Mouse (Mus musculus): ENCODE results near the gene Pold4. TPM values are rescaled to one million over a fixed set of nuclear protein-coding genes. Genes with fewer than 3 reads are reported as not detected.

The Pold4 gene
- polyA plus RNA-seq, 1 experiment from 2014 or later: 18.7 TPM

GRCm38 (mm10) chr19:4270187-4270586 lies 38.5 kb downstream of the Pold4 start:
- no peak for DNase-seq (ENCODE audit: low spot score)
- peaks cover 61% of the 10 kb centered on the region for H3K27me3 ChIP-seq (ENCODE audit: insufficient read depth, poor library complexity, severe bottlenecking)
- H3K4me1 ChIP-seq: peaks cover 9% of the 10 kb centered on the region
- no peaks in the 10 kb centered on the region for H3K9me3 ChIP-seq
- 0 out of 2 replicates have a peak, but pooled peaks cover 4% of the 10 kb centered on the region for H3K36me3 ChIP-seq
- no peak overlapping the region for H3K4me3 ChIP-seq
- 53% methylated on average over 6 of the region's 6 CpGs for WGBS
- H3K27ac ChIP-seq: no peak overlapping the region

GRCm38 (mm10) chr19:4270972-4271371 lies 39.3 kb downstream of the Pold4 start:
- 89% methylated on average over 11 of the region's 11 CpGs for WGBS
- peaks cover 57% of the 10 kb centered on the region for H3K27me3 ChIP-seq (ENCODE audit: insufficient read depth, poor library complexity, severe bottlenecking)
- no peak overlapping the region for H3K4me3 ChIP-seq

GRCm38 (mm10) chr19:4279487-4279886 lies 47.8 kb downstream of the Pold4 start:
- no peak overlapping the region for H3K4me3 ChIP-seq
- H3K36me3 ChIP-seq: no peaks in the 10 kb centered on the region
- peaks cover 19% of the 10 kb centered on the region for H3K4me1 ChIP-seq
- DNase-seq (ENCODE audit: low spot score): no peak
- WGBS: 89% methylated on average over 1 of the region's 1 CpGs
- no peaks in the 10 kb centered on the region for H3K9me3 ChIP-seq
- H3K27ac ChIP-seq: no peak overlapping the region
- H3K27me3 ChIP-seq (ENCODE audit: insufficient read depth, poor library complexity, severe bottlenecking): peaks cover 19% of the 10 kb centered on the region

More at GRCm38 (mm10) chr19:4270972-4271371, 39.3 kb downstream of the Pold4 start:
- H3K36me3 ChIP-seq: 0 out of 2 replicates have a peak, but pooled peaks cover 4% of the 10 kb centered on the region
- no peaks in the 10 kb centered on the region for H3K9me3 ChIP-seq
- H3K4me1 ChIP-seq: peaks cover 9% of the 10 kb centered on the region
- no peak for DNase-seq (ENCODE audit: low spot score)
- no peak overlapping the region for H3K27ac ChIP-seq

- no peak for DNase-seq (ENCODE audit: low spot score)
- no peak overlapping the region for H3K4me3 ChIP-seq
- peaks cover 19% of the 10 kb centered on the region for H3K4me1 ChIP-seq
- peaks cover 4% of the 10 kb centered on the region for H3K36me3 ChIP-seq
- peaks cover 19% of the 10 kb centered on the region for H3K27me3 ChIP-seq (ENCODE audit: insufficient read depth, poor library complexity, severe bottlenecking)
- H3K9me3 ChIP-seq: no peaks in the 10 kb centered on the region
- 92% methylated on average over 9 of the region's 9 CpGs for WGBS
- no peak overlapping the region for H3K27ac ChIP-seq
Observed at GRCm38 (mm10) chr19:4280425-4280824, 48.7 kb downstream of the Pold4 start.

- H3K27me3 ChIP-seq (ENCODE audit: insufficient read depth, poor library complexity, severe bottlenecking): peaks cover 19% of the 10 kb centered on the region
- H3K27ac ChIP-seq: peak within 1 kb of the TSS; percentile 56
- H3K4me3 ChIP-seq: peak within 1 kb of the TSS; percentile 74
- peaks cover 19% of the 10 kb centered on the region for H3K4me1 ChIP-seq
- H3K9me3 ChIP-seq: no peaks in the 10 kb centered on the region
- peaks cover 30% of the 10 kb centered on the region for H3K36me3 ChIP-seq
- peak; percentile 95 for DNase-seq (ENCODE audit: low spot score)
- WGBS: under 1% methylated on average over 50 of the region's 50 CpGs
Observed at GRCm38 (mm10) chr19:4282898-4283553, 51.3 kb downstream of the Pold4 start, which contains the start of gene Ankrd13d. TSS of gene Ankrd13d (minus strand) at chr19:4283137.

Small RNA genes within 50 kb of the gene (microRNA-seq; reads per million reads assigned to microRNA genes)
- gene Gm26115: not detected
- not detected for gene Mir6985

Other genes starting within 250 kb of the Pold4 start
- gene Acy3, start 245.3 kb upstream of the Pold4 start, polyA plus RNA-seq (2016; fragmentation: Nextera tagmentation; extraction: Ambion mirVana): 9.5 and 10.3 TPM in 2 replicates
- gene Tbx10, start 239.1 kb upstream of the Pold4 start, polyA plus RNA-seq (2016; fragmentation: Nextera tagmentation; extraction: Ambion mirVana): 0.45 TPM in 1 of 2 replicates, not detected in the other
- 40.2 and 52.4 TPM in 2 replicates for gene Nudt8, start 231.3 kb upstream of the Pold4 start, polyA plus RNA-seq (2016; fragmentation: Nextera tagmentation; extraction: Ambion mirVana)
- 4.1 and 5.2 TPM in 2 replicates for gene Gm49405, start 231.3 kb upstream of the Pold4 start, polyA plus RNA-seq (2016; fragmentation: Nextera tagmentation; extraction: Ambion mirVana)
- gene Doc2g, start 228.6 kb upstream of the Pold4 start, polyA plus RNA-seq (2016; fragmentation: Nextera tagmentation; extraction: Ambion mirVana): 32.4 and 75.0 TPM in 2 replicates
- 298 and 420 TPM in 2 replicates for gene Ndufv1, start 219.1 kb upstream of the Pold4 start, polyA plus RNA-seq (2016; fragmentation: Nextera tagmentation; extraction: Ambion mirVana)
- 402 and 470 TPM in 2 replicates for gene Gstp1, start 193.9 kb upstream of the Pold4 start, polyA plus RNA-seq (2016; fragmentation: Nextera tagmentation; extraction: Ambion mirVana)
- gene Gstp2, start 185.9 kb upstream of the Pold4 start, polyA plus RNA-seq (2016; fragmentation: Nextera tagmentation; extraction: Ambion mirVana): 2.9 TPM in 2 replicates
- gene Gstp3, start 172.3 kb upstream of the Pold4 start, polyA plus RNA-seq (2016; fragmentation: Nextera tagmentation; extraction: Ambion mirVana): 0.37 TPM in 1 of 2 replicates, not detected in the other
- not detected in 2 replicates for gene Cabp2, start 150.3 kb upstream of the Pold4 start, polyA plus RNA-seq (2016; fragmentation: Nextera tagmentation; extraction: Ambion mirVana)
- gene Cdk2ap2, start 134.7 kb upstream of the Pold4 start, polyA plus RNA-seq (2016; fragmentation: Nextera tagmentation; extraction: Ambion mirVana): 67.9 and 86.0 TPM in 2 replicates
- gene Pitpnm1, start 131.9 kb upstream of the Pold4 start, polyA plus RNA-seq (2016; fragmentation: Nextera tagmentation; extraction: Ambion mirVana): 14.3 and 21.2 TPM in 2 replicates
- gene Aip, start 106.0 kb upstream of the Pold4 start, polyA plus RNA-seq (2016; fragmentation: Nextera tagmentation; extraction: Ambion mirVana): 89.7 and 93.8 TPM in 2 replicates
- gene Gpr152, start 92.1 kb upstream of the Pold4 start, polyA plus RNA-seq (2016; fragmentation: Nextera tagmentation; extraction: Ambion mirVana): not detected in 2 replicates
- gene Cabp4, start 87.9 kb upstream of the Pold4 start, polyA plus RNA-seq (2016; fragmentation: Nextera tagmentation; extraction: Ambion mirVana): not detected in 2 replicates
- 135 and 146 TPM in 2 replicates for gene Coro1b, start 83.3 kb upstream of the Pold4 start, polyA plus RNA-seq (2016; fragmentation: Nextera tagmentation; extraction: Ambion mirVana)
- 1.8 and 4.4 TPM in 2 replicates for gene Ptprcap, start 78.3 kb upstream of the Pold4 start, polyA plus RNA-seq (2016; fragmentation: Nextera tagmentation; extraction: Ambion mirVana)
- 53.4 and 57.0 TPM in 2 replicates for gene Rps6kb2, start 68.5 kb upstream of the Pold4 start, polyA plus RNA-seq (2016; fragmentation: Nextera tagmentation; extraction: Ambion mirVana)
- gene Carns1, start 56.4 kb upstream of the Pold4 start, polyA plus RNA-seq (2016; fragmentation: Nextera tagmentation; extraction: Ambion mirVana): 2.3 and 2.8 TPM in 2 replicates
- gene Tbc1d10c, start 40.6 kb upstream of the Pold4 start, polyA plus RNA-seq (2016; fragmentation: Nextera tagmentation; extraction: Ambion mirVana): 0.94 and 1.5 TPM in 2 replicates
- 876 and 946 TPM in 2 replicates for gene Ppp1ca, start 39.8 kb upstream of the Pold4 start, polyA plus RNA-seq (2016; fragmentation: Nextera tagmentation; extraction: Ambion mirVana)
- 33.0 and 40.0 TPM in 2 replicates for gene Rad9a, start 30.2 kb upstream of the Pold4 start, polyA plus RNA-seq (2016; fragmentation: Nextera tagmentation; extraction: Ambion mirVana)
- 2.1 and 3.4 TPM in 2 replicates for gene Clcf1, start 17.7 kb upstream of the Pold4 start, polyA plus RNA-seq (2016; fragmentation: Nextera tagmentation; extraction: Ambion mirVana)
- gene AC109138.7, start 17.5 kb upstream of the Pold4 start, polyA plus RNA-seq (2016; fragmentation: Nextera tagmentation; extraction: Ambion mirVana): not detected in 2 replicates
- 2.9 and 3.5 TPM in 2 replicates for gene Ssh3, start 37.3 kb downstream of the Pold4 start, polyA plus RNA-seq (2016; fragmentation: Nextera tagmentation; extraction: Ambion mirVana)
- 1.9 and 3.6 TPM in 2 replicates for gene Ankrd13d, start 51.2 kb downstream of the Pold4 start, polyA plus RNA-seq (2016; fragmentation: Nextera tagmentation; extraction: Ambion mirVana)
- 12.0 and 16.5 TPM in 2 replicates for gene Grk2, start 74.3 kb downstream of the Pold4 start, polyA plus RNA-seq (2016; fragmentation: Nextera tagmentation; extraction: Ambion mirVana)
- 52.3 and 53.6 TPM in 2 replicates for gene Kdm2a, start 166.4 kb downstream of the Pold4 start, polyA plus RNA-seq (2016; fragmentation: Nextera tagmentation; extraction: Ambion mirVana)
- 24.3 and 28.9 TPM in 2 replicates for gene Rhod, start 207.5 kb downstream of the Pold4 start, polyA plus RNA-seq (2016; fragmentation: Nextera tagmentation; extraction: Ambion mirVana)
- gene Syt12, start 245.5 kb downstream of the Pold4 start, polyA plus RNA-seq (2016; fragmentation: Nextera tagmentation; extraction: Ambion mirVana): 0.89 and 0.97 TPM in 2 replicates

Data from heart, embryonic 10.5 days (tissue).